Mouse (Mus musculus): ENCODE data around the gene Arglu1. TPM values are rescaled to one million over a fixed set of nuclear protein-coding genes. Genes with fewer than 3 reads are reported as not detected.

Arglu1 gene
- polyA plus RNA-seq, 1 experiment from 2014 or later = 188 TPM

DNA sequence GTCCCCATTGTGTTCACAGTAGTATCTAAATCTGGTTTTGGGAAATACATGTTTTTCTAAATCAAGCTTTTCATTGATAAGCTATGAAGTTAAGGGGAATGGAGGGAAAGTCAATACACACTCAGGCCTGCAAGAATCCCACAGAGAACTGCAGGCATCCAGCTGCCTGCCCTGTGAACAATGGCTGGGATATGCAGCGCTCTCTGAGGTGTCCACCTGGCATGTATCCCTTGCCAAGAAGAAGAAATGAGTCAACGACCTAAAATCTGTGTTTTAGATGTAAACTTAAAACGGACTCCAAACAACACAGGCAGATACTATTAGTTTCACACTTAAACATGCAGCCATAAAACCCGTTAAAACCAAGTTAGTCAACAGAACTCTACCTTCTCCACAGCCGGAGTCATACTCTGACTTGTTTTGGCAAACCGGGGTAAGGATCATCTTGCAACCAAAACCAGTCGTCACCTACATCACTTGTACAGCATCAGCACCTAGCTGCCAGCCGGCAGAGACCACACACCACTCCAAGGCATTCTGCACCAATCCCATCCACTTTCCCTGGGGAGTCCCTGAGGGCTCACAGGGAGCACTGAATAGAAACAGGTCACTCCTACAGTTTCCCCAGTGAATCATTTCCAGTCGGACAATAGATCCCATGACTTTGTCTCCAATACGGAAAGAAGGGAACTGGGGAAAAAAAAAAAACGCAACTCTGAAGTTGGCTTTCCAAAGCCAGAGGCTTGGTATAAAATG is 46.0 kb downstream of the Arglu1 start:
- peaks cover 6% of the 10 kb centered on the region; the same call in 1 of the 2 replicates for H3K36me3 ChIP-seq (ENCODE audit: poor library complexity, severe bottlenecking)
- 67% methylated on average over 11 of the region's 11 CpGs for WGBS
- peaks cover 98% of the 10 kb centered on the region for H3K4me1 ChIP-seq
- no peaks in the 10 kb centered on the region for H3K9me3 ChIP-seq (replicated peaks)
- no peak for ATAC-seq
- H3K4me3 ChIP-seq = no peak overlapping the region
- no peak overlapping the region for H3K9ac ChIP-seq
- H3K4me2 ChIP-seq = peak overlapping the region; percentile 15; the same call in 1 of the 2 replicates
- H3K27ac ChIP-seq = no peak overlapping the region
- no peaks in the 10 kb centered on the region for H3K27me3 ChIP-seq

DNA sequence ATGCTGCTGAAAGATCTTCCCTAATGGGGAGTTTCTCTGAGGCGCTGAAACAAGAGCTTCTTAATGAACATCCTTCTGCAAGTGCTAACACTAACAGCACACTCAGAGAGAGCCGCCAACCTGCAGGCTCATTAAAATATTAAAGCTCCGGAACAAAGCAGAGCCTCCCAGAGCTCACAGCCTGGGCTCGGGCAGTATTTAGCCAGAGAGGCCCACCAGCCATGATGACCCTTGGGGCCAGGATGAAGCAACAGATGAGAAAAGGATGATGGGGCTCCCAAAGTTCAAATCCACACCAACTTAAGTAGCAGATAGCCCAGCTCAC is 50.1 kb downstream of the Arglu1 start:
- 3% methylated on average over 4 of the region's 4 CpGs for WGBS
- H3K9me3 ChIP-seq (replicated peaks) = no peaks in the 10 kb centered on the region
- H3K36me3 ChIP-seq (ENCODE audit: poor library complexity, severe bottlenecking) = peaks cover 28% of the 10 kb centered on the region
- peak overlapping the region; percentile 70 for H3K27ac ChIP-seq
- H3K4me1 ChIP-seq = peaks cover 86% of the 10 kb centered on the region
- ATAC-seq = peak; percentile 79; the same call in 1 of the 2 replicates
- H3K4me3 ChIP-seq = no peak overlapping the region
- H3K4me2 ChIP-seq = peak overlapping the region; percentile 33; the same call in 1 of the 2 replicates
- no peaks in the 10 kb centered on the region for H3K27me3 ChIP-seq
- no peak overlapping the region for H3K9ac ChIP-seq

DNA sequence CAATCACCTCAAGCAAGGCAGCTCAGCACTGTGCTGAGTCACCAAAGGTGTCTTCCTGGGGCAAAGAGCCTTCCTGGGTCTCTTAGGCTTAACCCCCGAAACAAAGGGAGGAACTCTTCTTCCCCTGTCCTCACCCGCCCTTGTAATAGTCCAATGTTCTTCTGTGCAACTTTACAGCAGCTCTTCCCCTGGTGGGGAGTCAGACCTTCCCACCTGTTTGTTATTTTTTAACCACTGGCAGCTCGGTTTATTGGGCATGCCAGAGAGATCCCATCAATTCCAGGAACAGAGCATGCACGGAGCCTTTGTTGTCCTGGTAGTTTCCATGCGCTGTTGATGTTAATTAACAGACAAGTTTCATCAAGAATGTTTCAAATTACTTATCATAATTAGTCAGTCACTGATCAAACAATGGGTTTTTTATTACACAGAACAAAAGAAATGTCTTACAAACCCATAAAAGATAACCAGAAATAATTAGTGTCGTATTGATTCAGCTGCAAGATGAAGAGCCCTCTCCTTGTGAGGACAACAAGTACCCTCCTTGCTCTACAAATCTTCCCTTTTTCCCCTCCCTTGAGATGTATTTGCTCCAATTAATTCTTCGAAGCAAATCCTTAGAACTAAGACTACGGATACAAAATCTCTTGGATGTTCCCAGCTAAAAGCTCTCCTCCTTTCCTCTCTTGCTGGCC is 50.6 kb downstream of the Arglu1 start:
- H3K27me3 ChIP-seq = no peaks in the 10 kb centered on the region
- H3K36me3 ChIP-seq (ENCODE audit: poor library complexity, severe bottlenecking) = peaks cover 31% of the 10 kb centered on the region
- ATAC-seq = peak; percentile 50; the same call in 1 of the 2 replicates
- 19% methylated on average over 8 of the region's 8 CpGs for whole genome bisulfite sequencing
- no peaks in the 10 kb centered on the region for H3K9me3 ChIP-seq (replicated peaks)
- peak overlapping the region; percentile 33 for H3K4me2 ChIP-seq
- H3K9ac ChIP-seq = no peak overlapping the region
- H3K27ac ChIP-seq = peak overlapping the region; percentile 70
- no peak overlapping the region; the same call in 1 of the 2 replicates for H3K4me3 ChIP-seq
- peaks cover 86% of the 10 kb centered on the region for H3K4me1 ChIP-seq

DNA sequence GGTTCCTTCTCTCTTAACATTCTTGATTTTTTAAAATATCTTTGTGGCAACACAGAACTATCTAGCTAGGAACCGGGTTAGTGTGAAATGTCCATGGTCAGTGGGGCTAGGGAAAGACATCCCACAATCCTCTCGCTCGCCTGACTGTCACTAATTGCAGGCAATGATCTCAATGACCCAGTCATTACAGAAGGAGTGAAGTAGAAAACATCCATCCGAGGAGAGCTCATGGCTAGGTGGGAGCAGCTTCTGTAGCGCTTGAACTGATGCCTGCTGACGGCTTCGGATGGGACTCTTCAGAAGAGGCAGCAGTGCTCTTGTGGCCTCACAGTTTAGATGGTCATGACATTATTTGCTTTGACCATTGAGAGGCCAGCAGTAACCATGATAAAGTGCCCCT is 58.9 kb downstream of the Arglu1 start:
- Histone ChIP-seq H3K4me1 (peaks cover 53% of the 10 kb centered on the region), H3K4me2 (no peak overlapping the region), H3K27me3 (no peaks in the 10 kb centered on the region), H3K9me3 (replicated peaks) (no peaks in the 10 kb centered on the region), H3K4me3 (no peak overlapping the region), H3K27ac (no peak overlapping the region; the same call in 1 of the 2 replicates), H3K36me3 (ENCODE audit: poor library complexity, severe bottlenecking) (peaks cover 45% of the 10 kb centered on the region), H3K9ac (no peak overlapping the region)
- no peak for ATAC-seq
- WGBS = 69% methylated on average over 7 of the region's 7 CpGs

DNA sequence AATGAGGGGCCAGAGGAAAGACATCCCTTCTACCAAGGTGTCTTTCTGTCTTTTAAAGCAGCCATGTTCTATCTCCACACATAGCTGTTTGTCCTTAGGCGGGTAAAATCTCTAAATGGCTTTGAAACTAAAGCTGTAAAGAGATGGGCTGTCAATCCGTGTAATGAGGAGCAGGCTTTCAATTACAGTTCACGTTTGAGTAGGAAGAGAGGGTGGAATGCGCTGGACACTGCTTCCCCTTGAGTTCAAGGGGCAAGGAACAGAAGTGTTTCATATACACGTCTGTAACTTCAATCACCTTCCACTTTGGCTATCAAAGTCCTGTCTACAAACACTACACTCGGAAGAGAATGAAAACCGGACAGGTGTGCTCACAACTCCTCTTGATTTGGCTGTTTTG is 66.3 kb downstream of the Arglu1 start:
- Histone ChIP-seq H3K36me3 (ENCODE audit: poor library complexity, severe bottlenecking) (peaks cover 47% of the 10 kb centered on the region), H3K9me3 (replicated peaks) (no peaks in the 10 kb centered on the region), H3K27me3 (no peaks in the 10 kb centered on the region), H3K9ac (no peak overlapping the region), H3K27ac (no peak overlapping the region), H3K4me3 (no peak overlapping the region), H3K4me1 (peaks cover 58% of the 10 kb centered on the region), H3K4me2 (no peak overlapping the region)
- WGBS = 62% methylated on average over 7 of the region's 7 CpGs
- ATAC-seq = no peak

DNA sequence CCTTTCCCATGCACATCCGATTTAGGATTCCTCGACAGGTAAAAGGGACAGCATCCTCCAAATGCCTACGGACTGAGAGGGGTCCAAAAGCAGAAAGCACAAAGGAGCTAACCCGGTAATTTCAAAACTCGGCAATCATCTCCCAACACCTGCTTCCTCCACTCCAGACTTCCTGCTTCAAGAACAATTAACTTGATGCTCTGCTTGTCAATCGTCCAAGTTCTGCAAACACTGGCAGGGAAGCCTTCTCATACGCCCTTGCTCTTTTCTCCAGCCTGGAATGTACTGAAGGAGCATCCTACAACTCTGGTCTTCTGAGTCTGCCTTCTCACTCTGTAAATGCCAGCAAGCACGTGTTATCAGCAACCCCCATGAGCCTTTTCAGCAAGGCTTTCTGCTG is 66.8 kb downstream of the Arglu1 start:
- Histone ChIP-seq H3K9ac (no peak overlapping the region), H3K27ac (no peak overlapping the region), H3K4me1 (peaks cover 62% of the 10 kb centered on the region), H3K4me2 (peak overlapping the region; percentile 8; the same call in 1 of the 2 replicates), H3K9me3 (replicated peaks) (no peaks in the 10 kb centered on the region), H3K36me3 (ENCODE audit: poor library complexity, severe bottlenecking) (peaks cover 52% of the 10 kb centered on the region), H3K27me3 (no peaks in the 10 kb centered on the region), H3K4me3 (no peak overlapping the region)
- no peak for ATAC-seq
- WGBS = 58% methylated on average over 8 of the region's 8 CpGs

DNA sequence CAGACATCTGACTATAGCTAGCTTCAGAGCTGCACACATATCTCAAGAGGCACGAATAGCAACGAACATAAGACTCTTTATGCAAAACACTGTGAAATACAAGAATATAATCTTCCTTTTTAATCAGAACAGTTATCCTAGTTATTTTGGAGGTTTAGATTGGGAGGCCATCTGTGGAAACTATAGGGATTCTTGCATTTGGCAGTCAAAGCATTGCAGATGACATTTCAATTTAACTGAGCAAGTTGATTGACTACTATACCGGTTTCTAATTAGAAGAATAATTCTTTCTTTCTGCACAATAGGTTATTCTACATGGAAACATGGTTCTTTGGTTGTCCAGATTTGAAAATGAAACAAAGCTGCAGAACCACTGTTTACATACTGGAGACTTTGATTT is 67.8 kb downstream of the Arglu1 start:
- Histone ChIP-seq H3K27me3 (no peaks in the 10 kb centered on the region), H3K9me3 (replicated peaks) (no peaks in the 10 kb centered on the region), H3K4me1 (peaks cover 66% of the 10 kb centered on the region), H3K4me2 (no peak overlapping the region), H3K36me3 (ENCODE audit: poor library complexity, severe bottlenecking) (peaks cover 53% of the 10 kb centered on the region), H3K27ac (peak overlapping the region; percentile 70), H3K9ac (no peak overlapping the region), H3K4me3 (no peak overlapping the region)
- 82% methylated on average over 3 of the region's 3 CpGs for WGBS
- no peak for ATAC-seq

DNA sequence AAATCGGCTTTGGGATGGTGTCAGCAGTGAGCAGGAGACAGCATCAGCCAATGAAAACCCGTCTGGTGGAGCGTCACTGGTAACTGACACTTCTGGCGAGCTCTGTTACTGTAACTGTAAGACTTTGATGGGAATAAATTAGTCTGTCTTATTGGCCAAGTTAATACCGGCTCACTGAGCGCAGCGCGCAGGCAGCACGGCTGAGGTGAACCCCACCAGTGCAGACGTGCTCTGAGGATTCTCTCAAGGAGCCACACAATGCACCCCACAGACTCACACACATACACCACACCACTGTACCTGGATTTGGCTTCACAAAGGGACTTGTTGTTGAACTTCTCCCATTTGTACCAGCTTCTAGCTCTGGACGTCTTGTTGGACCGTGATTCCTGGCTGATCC is 68.3 kb downstream of the Arglu1 start:
- no peak overlapping the region for H3K9ac ChIP-seq
- no peak overlapping the region for H3K4me3 ChIP-seq
- H3K4me1 ChIP-seq = peaks cover 66% of the 10 kb centered on the region
- H3K36me3 ChIP-seq (ENCODE audit: poor library complexity, severe bottlenecking) = peaks cover 54% of the 10 kb centered on the region
- H3K27ac ChIP-seq = peak overlapping the region; percentile 70
- ATAC-seq = peak; percentile 54
- H3K9me3 ChIP-seq (replicated peaks) = no peaks in the 10 kb centered on the region
- H3K27me3 ChIP-seq = no peaks in the 10 kb centered on the region
- 57% methylated on average over 12 of the region's 12 CpGs for WGBS
- no peak overlapping the region for H3K4me2 ChIP-seq

DNA sequence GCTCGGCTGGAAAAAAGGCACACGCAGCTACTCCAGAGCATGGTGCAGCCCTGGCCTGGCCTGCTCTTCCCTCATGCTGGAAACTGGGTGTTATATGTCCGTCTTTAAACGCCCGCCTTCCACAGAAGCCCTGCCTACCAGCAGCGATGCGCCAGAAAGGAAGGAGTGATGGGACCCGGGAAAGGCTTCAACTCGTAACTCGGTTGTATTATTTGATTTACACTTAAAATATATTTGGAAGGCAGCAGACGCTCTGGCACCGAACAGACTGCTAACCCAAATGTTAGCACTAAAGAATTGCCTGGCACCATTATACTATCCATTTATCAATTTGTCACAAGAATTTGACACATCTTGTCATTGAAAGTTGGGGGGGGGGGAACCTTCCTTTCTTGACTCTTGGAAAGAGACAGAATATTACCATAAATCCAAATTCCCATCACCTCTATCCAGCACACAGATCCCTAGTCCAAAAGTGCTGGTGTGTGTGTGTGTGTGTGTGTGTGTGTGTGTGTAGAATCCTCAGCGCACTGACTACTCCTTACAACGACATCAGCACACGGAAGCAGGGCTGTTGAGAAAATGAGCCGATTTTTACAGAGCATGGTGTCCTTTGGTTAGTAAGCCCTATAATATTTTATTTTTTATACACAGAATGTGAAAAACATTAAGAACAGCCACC is 68.9 kb downstream of the Arglu1 start:
- H3K4me1 ChIP-seq = peaks cover 66% of the 10 kb centered on the region

DNA sequence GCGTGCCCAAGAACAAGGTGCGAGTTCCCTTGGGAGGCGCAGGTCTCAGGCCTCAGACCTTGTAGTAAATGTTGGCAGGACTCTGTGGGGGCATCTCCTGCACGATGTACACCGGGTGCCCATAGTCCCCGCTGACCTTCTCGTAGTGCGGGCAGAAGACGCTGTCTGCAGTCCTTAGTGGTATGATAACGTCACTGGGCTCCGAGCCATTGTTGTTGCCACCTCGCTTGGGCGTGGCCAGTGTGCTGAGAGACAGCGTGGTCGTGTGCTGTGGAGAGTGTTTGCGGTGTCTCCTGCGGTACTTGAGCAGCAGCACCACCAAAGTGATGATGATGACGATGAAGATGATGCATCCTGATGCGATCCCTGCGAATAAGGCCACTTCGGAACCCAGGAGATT is 69.8 kb downstream of the Arglu1 start:
- 0 out of 2 replicates have a peak, but pooled peaks have one; percentile 19 for ATAC-seq
- Histone ChIP-seq H3K4me1 (peaks cover 66% of the 10 kb centered on the region), H3K9me3 (replicated peaks) (no peaks in the 10 kb centered on the region), H3K27ac (peak overlapping the region; percentile 41), H3K36me3 (ENCODE audit: poor library complexity, severe bottlenecking) (peaks cover 54% of the 10 kb centered on the region), H3K27me3 (no peaks in the 10 kb centered on the region), H3K9ac (0 out of 2 replicates have a peak overlapping the region, but pooled peaks have one; percentile 30), H3K4me2 (no peak overlapping the region), H3K4me3 (no peak overlapping the region)
- WGBS = 86% methylated on average over 21 of the region's 21 CpGs

More for the DNA sequence above, 68.9 kb downstream of the Arglu1 start:
- peak; percentile 53; the same call in 1 of the 2 replicates for ATAC-seq
- Histone ChIP-seq H3K27ac (peak overlapping the region; percentile 41), H3K36me3 (ENCODE audit: poor library complexity, severe bottlenecking) (peaks cover 60% of the 10 kb centered on the region), H3K4me2 (no peak overlapping the region), H3K27me3 (no peaks in the 10 kb centered on the region), H3K9me3 (replicated peaks) (no peaks in the 10 kb centered on the region), H3K9ac (no peak overlapping the region), H3K4me3 (no peak overlapping the region)
- 83% methylated on average over 16 of the region's 16 CpGs for WGBS

DNA sequence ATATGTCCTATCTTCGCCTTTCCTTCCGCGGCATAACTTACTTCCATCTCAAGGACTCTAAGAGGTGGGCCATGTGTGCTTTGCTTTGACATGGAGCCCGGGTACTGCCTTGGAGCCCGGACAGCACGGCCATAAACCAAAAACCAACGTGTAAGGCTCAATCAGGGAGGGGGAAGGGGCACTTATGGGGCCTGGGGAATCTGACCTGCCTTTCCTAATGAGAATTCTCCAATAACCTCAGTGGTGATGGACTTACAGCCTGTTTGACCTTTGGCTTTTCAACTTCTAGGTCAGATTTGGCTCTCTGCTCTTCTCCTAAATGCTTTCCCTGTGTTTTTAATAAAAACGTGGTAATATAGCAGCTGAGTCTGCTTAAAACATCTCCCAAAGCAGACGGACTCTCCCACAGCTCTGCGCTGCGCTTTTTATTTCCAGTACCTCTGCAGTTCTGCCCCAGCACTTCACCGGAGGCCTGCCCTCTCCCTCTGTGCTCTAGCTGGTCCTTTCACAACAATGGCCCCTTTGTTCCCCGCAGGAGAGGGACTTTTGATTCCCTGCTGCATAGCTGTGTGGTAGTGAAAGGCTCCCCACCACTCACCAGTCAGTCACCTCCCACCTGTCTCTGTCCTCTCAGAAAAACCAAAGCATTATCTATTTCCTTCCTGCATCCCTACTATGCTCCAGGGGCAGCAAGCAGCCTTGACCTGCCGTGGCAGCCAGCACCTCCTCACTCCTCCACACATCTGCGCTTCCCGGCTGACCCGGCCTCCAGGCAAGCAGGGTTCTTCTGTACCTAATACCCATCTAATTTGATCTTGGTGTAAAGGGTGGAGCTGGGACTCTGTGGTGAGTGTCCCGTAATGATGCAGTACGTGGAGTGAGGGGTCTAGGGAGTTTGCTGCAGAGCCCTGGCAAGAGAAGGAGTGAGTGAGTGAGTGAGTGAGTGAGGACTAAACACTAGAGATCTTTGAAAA is 70.8 kb downstream of the Arglu1 start:
- no peak overlapping the region for H3K4me3 ChIP-seq
- peak overlapping the region; percentile 41 for H3K27ac ChIP-seq
- H3K4me1 ChIP-seq = peaks cover 56% of the 10 kb centered on the region

More for the DNA sequence above, 70.8 kb downstream of the Arglu1 start:
- H3K36me3 ChIP-seq (ENCODE audit: poor library complexity, severe bottlenecking) = peaks cover 59% of the 10 kb centered on the region
- ATAC-seq = peak; percentile 26; the same call in 1 of the 2 replicates
- H3K9ac ChIP-seq = peak overlapping the region; percentile 30; the same call in 1 of the 2 replicates
- WGBS = 27% methylated on average over 19 of the region's 19 CpGs
- no peaks in the 10 kb centered on the region for H3K9me3 ChIP-seq (replicated peaks)
- no peaks in the 10 kb centered on the region for H3K27me3 ChIP-seq
- peak overlapping the region; percentile 29 for H3K4me2 ChIP-seq

Measured in forebrain, embryonic 13.5 days (tissue).